Mouse (Mus musculus) thymus, postnatal 36 days (tissue): Measurements from ENCODE around the gene Tsc2.
A peak's percentile ranks its signal among the peaks of the same experiment; 100 is the strongest.

Experiments
- DNase-seq, 2 experiments: peaks; one replicate each; pipeline ENCODE4 v3.0.0; 2022; ENCODE audit warnings: mixed read lengths in 2 of 2

Gene Tsc2

GRCm38 (mm10) chr17:24646381-24646780 is 14.0 kb upstream of the Tsc2 start:
- DNase-seq = no peak

GRCm38 (mm10) chr17:24645916-24646315 is 13.5 kb upstream of the Tsc2 start:
- no peak for DNase-seq

- DNase-seq = no peak
Observed at GRCm38 (mm10) chr17:24644875-24645721, 12.7 kb upstream of the Tsc2 start.

- DNase-seq = no peak
Observed at GRCm38 (mm10) chr17:24644030-24644715, 11.7 kb upstream of the Tsc2 start.

- no peak for DNase-seq
Observed at GRCm38 (mm10) chr17:24642791-24643343, 10.4 kb upstream of the Tsc2 start.

GRCm38 (mm10) chr17:24641944-24642343 is 9.5 kb upstream of the Tsc2 start:
- no peak for DNase-seq

GRCm38 (mm10) chr17:24640581-24640980 is 8.2 kb upstream of the Tsc2 start:
- no peak for DNase-seq

- DNase-seq = no peak
Observed at GRCm38 (mm10) chr17:24640119-24640518, 7.7 kb upstream of the Tsc2 start.

- DNase-seq = no peak
Observed at GRCm38 (mm10) chr17:24639571-24639988, 7.2 kb upstream of the Tsc2 start.

- DNase-seq = no peak
Observed at GRCm38 (mm10) chr17:24638840-24639239, 6.4 kb upstream of the Tsc2 start.

GRCm38 (mm10) chr17:24638214-24638613 is 5.8 kb upstream of the Tsc2 start:
- no peak for DNase-seq

- DNase-seq = no peak
Observed at GRCm38 (mm10) chr17:24636781-24637481, 4.5 kb upstream of the Tsc2 start.

GRCm38 (mm10) chr17:24635694-24636093 is 3.3 kb upstream of the Tsc2 start:
- DNase-seq = no peak

- no peak for DNase-seq
Observed at GRCm38 (mm10) chr17:24635024-24635423, 2.6 kb upstream of the Tsc2 start.

- no peak for DNase-seq
Observed at GRCm38 (mm10) chr17:24633831-24634230, 1.4 kb upstream of the Tsc2 start.

GRCm38 (mm10) chr17:24632813-24633449 is 501 bp upstream of the Tsc2 start:
- no peak for DNase-seq

GRCm38 (mm10) chr17:24630072-24630471 is 2.4 kb downstream of the Tsc2 start:
- no peak for DNase-seq

- DNase-seq = peak; percentile 68 to 74
Observed at GRCm38 (mm10) chr17:24628646-24629045, 3.8 kb downstream of the Tsc2 start.

GRCm38 (mm10) chr17:24625472-24625871 is 7.0 kb downstream of the Tsc2 start:
- no peak for DNase-seq

- no peak for DNase-seq
Observed at GRCm38 (mm10) chr17:24617561-24618194, 14.8 kb downstream of the Tsc2 start.

GRCm38 (mm10) chr17:24610711-24611110 is 21.7 kb downstream of the Tsc2 start:
- no peak for DNase-seq

- DNase-seq = no peak
Observed at GRCm38 (mm10) chr17:24608874-24609273, 23.6 kb downstream of the Tsc2 start.
